Mouse (Mus musculus): ENCODE measurements around the gene Mb21d2. TPM values are rescaled to one million over a fixed set of nuclear protein-coding genes. Genes with fewer than 3 reads are reported as not detected.

Gene Mb21d2
- 1 to 10 TPM; 7.2 to 9.6 TPM for total RNA-seq (2021)
- long read RNA-seq, experiment 1, transcript Mb21d2-201 (2 exons, 3,055 nt) = major isoform, 5 of 6 reads
- long read RNA-seq, experiment 1, partial matches to known transcripts = 0 of 6 reads
- long read RNA-seq, experiment 1, other reads (novel, unspliced or antisense) = 1 of 6 reads
- long read RNA-seq, experiment 2, partial matches to known transcripts = 0 of 5 reads
- long read RNA-seq, experiment 2, other reads (novel, unspliced or antisense) = 1 of 5 reads

- peak within 1 kb of the TSS; percentile 96 for H3K4me3 ChIP-seq
- no peak; the same call in 1 of the 2 replicates for TF ChIP-seq CTCF (IDR thresholded peaks at IDR 0.05)
- DNase-seq = peak; percentile 60
- intact Hi-C loops (cut with DNase I) = no loop called here
- peak within 1 kb of the TSS; percentile 91 for H3K27ac ChIP-seq
Measured at GRCm38 (mm10) chr16:28928815-28929685, at the start of gene Mb21d2. Mb21d2 (minus strand) TSS chr16:28929673.

GRCm38 (mm10) chr16:28966236-28966635 lies 36.8 kb upstream of the Mb21d2 start:
- no peak overlapping the region for H3K4me3 ChIP-seq
- intact Hi-C loops (cut with DNase I) = no loop called here
- no peak for TF ChIP-seq CTCF (IDR thresholded peaks at IDR 0.05)
- no peak for DNase-seq
- no peak overlapping the region for H3K27ac ChIP-seq

GRCm38 (mm10) chr16:28964048-28964447 lies 34.6 kb upstream of the Mb21d2 start:
- no peak overlapping the region for H3K4me3 ChIP-seq
- DNase-seq = no peak
- no peak for TF ChIP-seq CTCF (IDR thresholded peaks at IDR 0.05)
- intact Hi-C loops (cut with DNase I) = no loop called here
- no peak overlapping the region for H3K27ac ChIP-seq

GRCm38 (mm10) chr16:28962987-28963386 lies 33.5 kb upstream of the Mb21d2 start:
- no peak for DNase-seq
- no peak overlapping the region for H3K4me3 ChIP-seq
- intact Hi-C loops (cut with DNase I) = no loop called here
- TF ChIP-seq CTCF (IDR thresholded peaks at IDR 0.05) = no peak
- no peak overlapping the region for H3K27ac ChIP-seq

- DNase-seq = no peak
- Histone ChIP-seq H3K27ac (no peak overlapping the region), H3K4me3 (no peak overlapping the region)
- intact Hi-C loops (cut with DNase I) = no loop called here
- no peak for TF ChIP-seq CTCF (IDR thresholded peaks at IDR 0.05)
Measured at GRCm38 (mm10) chr16:28949810-28950209, 20.3 kb upstream of the Mb21d2 start.

GRCm38 (mm10) chr16:28943254-28943653 lies 13.8 kb upstream of the Mb21d2 start:
- intact Hi-C loops (cut with DNase I) = no loop called here
- no peak for DNase-seq
- Histone ChIP-seq H3K27ac (no peak overlapping the region), H3K4me3 (no peak overlapping the region)
- TF ChIP-seq CTCF (IDR thresholded peaks at IDR 0.05) = no peak

- no peak overlapping the region for H3K4me3 ChIP-seq
- H3K27ac ChIP-seq = no peak overlapping the region
- no peak for DNase-seq
- intact Hi-C loops (cut with DNase I) = no loop called here
- TF ChIP-seq CTCF (IDR thresholded peaks at IDR 0.05) = no peak
Measured at GRCm38 (mm10) chr16:28936181-28936792, 6.8 kb upstream of the Mb21d2 start.

GRCm38 (mm10) chr16:28935701-28936100 lies 6.2 kb upstream of the Mb21d2 start:
- no peak for TF ChIP-seq CTCF (IDR thresholded peaks at IDR 0.05)
- no peak overlapping the region for H3K4me3 ChIP-seq
- H3K27ac ChIP-seq = no peak overlapping the region
- DNase-seq = no peak
- intact Hi-C loops (cut with DNase I) = no loop called here

- no peak for DNase-seq
- intact Hi-C loops (cut with DNase I) = no loop called here
- Histone ChIP-seq H3K27ac (no peak overlapping the region), H3K4me3 (no peak overlapping the region)
- TF ChIP-seq CTCF (IDR thresholded peaks at IDR 0.05) = no peak
Measured at GRCm38 (mm10) chr16:28931213-28931612, 1.7 kb upstream of the Mb21d2 start.

GRCm38 (mm10) chr16:28930426-28930825 lies 953 bp upstream of the Mb21d2 start:
- intact Hi-C loops (cut with DNase I) = no loop called here
- Histone ChIP-seq H3K4me3 (peak overlapping the region; percentile 96), H3K27ac (peak overlapping the region; percentile 91; the same call in 1 of the 2 replicates)
- no peak for TF ChIP-seq CTCF (IDR thresholded peaks at IDR 0.05)
- no peak for DNase-seq

- TF ChIP-seq CTCF (IDR thresholded peaks at IDR 0.05) = no peak
- peak overlapping the region; percentile 91 for H3K27ac ChIP-seq
- DNase-seq = peak; percentile 75
- H3K4me3 ChIP-seq = peak overlapping the region; percentile 96
- intact Hi-C loops (cut with DNase I) = no loop called here
Measured at GRCm38 (mm10) chr16:28929686-28930291, 316 bp upstream of the Mb21d2 start.

GRCm38 (mm10) chr16:28928466-28928814 lies 1.0 kb downstream of the Mb21d2 start:
- H3K27ac ChIP-seq = peak overlapping the region; percentile 91
- peak; percentile 17; the same call in 1 of the 2 replicates for TF ChIP-seq CTCF (IDR thresholded peaks at IDR 0.05)
- DNase-seq = peak; percentile 28
- H3K4me3 ChIP-seq = peak overlapping the region; percentile 96
- intact Hi-C loops (cut with DNase I) = no loop called here

GRCm38 (mm10) chr16:28927381-28927780 lies 2.1 kb downstream of the Mb21d2 start:
- H3K27ac ChIP-seq = no peak overlapping the region
- DNase-seq = no peak
- TF ChIP-seq CTCF (IDR thresholded peaks at IDR 0.05) = no peak

More at GRCm38 (mm10) chr16:28927381-28927780, 2.1 kb downstream of the Mb21d2 start:
- intact Hi-C loops (cut with DNase I) = no loop called here
- no peak overlapping the region for H3K4me3 ChIP-seq
